Mouse (Mus musculus) heart, adult 11 months (tissue): ENCODE measurements at regions not wholly inside any gene's neighbourhood (a gene's known extent, or its start where the extent isn't known, plus 50 kb on each side); places are given as distances from the start of the nearest gene placed in this dataset.

ENCODE experiments used
- DNase-seq: peaks from one replicate; pipeline ENCODE4 v3.0.0; 2022

GRCm38 (mm10) chr7:94798101-94798500 lies 1372.9 kb upstream of the Tenm4 start:
- no peak for DNase-seq

GRCm38 (mm10) chr7:94841197-94841596 lies 1329.8 kb upstream of the Tenm4 start:
- no peak for DNase-seq

DNA sequence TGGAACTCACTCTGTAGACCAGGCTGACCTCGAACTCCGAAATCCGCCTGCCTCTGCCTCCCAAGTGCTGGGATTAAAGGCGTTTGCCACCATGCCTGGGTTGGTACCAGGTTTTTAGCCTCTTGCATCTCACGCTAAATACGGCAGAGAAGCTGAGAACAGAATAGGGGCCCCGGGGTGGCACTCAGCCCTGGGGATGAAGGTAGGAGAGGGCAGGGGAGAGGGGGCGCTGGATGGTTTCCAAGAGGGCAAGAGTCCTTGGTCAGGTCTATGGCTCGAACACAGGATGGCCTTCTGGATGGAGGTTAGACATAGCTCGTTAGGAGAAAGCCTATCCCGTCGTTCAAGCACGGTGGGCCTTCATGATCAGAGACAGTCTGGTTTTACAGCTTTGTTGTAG lies 1319.7 kb upstream of the Tenm4 start:
- no peak for DNase-seq

GRCm38 (mm10) chr7:94856636-94857035 lies 1314.4 kb upstream of the Tenm4 start:
- no peak for DNase-seq

GRCm38 (mm10) chr7:94890711-94891430 lies 1280.2 kb upstream of the Tenm4 start:
- DNase-seq: peak; percentile 74

DNA sequence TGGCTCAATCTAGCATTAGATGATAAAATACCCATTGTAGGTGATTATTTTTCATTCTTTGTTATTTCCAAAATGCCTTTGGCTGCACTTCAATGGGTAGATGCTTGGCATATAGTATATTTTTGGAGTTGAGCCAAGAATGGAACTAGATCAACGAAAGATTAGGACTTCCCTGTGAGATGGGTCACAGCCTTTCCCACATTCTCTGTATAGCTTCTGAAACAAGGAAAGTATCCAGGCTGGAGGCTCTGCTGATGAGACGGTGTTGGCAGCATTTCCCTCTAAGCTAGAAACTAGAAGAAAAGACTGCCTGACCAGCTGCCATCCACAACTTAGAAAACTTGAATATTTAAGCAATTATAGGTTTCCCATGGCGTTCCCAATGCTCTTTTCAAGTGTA lies 1273.0 kb upstream of the Tenm4 start:
- DNase-seq: no peak

DNA sequence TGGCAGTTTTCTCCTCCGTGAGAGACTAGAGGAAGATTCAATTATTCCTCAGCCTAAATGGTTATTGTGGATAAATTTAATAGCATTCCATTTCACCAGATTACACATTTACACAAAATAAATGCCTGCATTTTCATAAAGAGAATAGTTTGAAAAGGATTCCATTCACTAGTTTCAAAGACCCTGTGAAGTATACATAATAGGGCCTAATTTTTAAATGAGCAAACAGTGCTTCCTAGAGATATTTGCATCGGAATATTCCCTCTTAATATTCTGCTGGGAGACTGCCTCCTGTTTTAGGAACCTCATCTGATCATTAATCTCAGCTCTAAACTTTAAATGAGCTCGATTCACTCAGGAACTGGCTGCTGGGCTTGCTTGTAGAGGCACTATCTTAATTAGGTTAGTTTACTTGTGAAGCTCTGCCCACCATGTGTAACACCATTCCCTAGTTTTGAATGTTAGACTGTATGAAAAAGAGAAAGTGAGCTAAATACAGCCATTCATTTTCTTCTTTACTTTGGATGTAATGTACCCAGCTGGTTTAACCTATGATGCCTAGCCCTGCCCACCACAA lies 1244.4 kb upstream of the Tenm4 start:
- no peak for DNase-seq

DNA sequence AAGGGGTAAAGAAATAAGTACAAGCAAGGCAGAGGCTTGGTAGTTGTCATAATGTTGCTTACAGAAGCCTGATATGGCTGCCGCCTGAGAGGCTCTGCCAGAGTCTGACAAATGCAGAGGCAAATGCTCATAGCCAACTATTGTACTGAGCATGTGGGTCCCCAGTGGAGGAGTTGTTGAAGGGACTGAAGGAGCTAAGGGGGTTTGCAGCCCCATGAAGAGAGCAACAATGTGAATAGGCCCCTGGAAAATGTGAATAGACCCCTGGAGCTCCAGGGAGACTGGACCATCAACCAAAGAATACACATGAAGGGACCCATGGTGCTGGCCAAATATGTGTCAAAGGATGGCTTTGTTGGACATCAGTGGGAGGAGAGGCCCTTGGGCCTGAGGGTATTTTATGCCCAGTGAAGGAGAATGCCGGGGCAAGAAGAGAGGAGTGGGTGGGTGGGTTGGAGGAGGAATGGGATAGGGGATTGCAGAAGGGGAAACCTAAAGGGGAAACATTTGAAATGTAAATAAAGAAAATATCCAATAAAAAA lies 1207.2 kb upstream of the Tenm4 start:
- DNase-seq: no peak

DNA sequence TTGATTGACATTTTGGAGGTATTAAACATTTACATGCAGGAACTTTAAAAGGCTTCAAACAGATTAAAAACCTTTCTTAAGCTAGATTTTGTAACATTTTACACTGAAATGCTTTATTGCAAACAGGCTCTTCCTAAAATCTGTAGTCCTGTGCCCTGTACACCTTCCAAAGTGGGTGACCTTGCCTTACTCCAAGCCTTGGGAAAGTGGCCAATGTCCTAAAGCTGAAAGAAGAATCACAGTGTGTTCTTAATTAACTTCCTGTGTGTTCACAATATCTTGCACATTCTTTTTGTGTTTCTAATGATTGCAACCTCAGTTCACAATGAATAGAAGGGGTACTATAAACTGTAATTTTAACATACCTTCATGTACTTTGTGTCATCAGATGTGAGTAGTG lies 1203.4 kb upstream of the Tenm4 start:
- no peak for DNase-seq

GRCm38 (mm10) chr7:94975037-94975775 lies 1195.8 kb upstream of the Tenm4 start:
- no peak for DNase-seq

DNA sequence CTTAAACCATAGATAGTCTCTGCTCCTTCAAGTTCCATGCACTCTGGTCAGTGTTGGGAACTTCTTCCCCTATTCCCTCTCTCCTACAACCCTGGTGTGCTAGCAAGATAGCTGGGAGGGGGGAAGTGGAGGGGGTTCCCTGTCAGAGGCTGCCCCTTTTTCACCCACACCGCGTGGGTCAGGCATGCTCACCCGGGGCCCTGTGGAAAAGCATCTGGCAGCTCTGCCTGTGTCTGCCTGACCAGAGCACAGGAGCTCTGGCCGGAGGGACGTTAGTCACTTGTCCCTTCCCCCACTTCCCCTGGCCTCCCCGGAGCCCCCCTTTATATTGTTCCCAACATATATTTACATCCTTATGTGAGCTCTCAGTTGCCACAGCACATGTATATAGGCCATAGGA lies 1174.8 kb upstream of the Tenm4 start:
- DNase-seq: no peak

- no peak for DNase-seq
These were observed 1166.9 kb upstream of the Tenm4 start for GRCm38 (mm10) chr7:95004161-95004560.

DNA sequence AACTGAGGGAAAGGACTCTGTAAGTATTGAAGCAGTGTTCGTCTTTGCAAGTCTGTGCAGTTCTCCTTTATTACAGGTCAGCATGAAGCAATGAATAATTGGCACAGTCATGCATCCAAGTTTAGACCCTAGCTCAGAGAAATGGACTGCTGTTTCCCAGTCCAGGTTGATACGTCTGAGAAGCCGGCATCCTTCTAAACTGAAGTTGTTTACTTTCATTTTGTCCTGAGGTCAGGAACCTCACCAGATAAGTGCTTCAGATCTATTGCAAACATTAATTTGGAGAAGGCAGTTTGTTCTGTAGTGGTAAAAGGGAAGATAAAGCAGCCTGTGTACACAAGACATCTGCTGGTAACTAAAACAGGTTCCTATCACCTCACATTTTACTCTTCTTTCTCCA lies 1165.6 kb upstream of the Tenm4 start:
- no peak for DNase-seq

- DNase-seq: no peak
These were observed 1162.1 kb upstream of the Tenm4 start for GRCm38 (mm10) chr7:95008896-95009430.

- no peak for DNase-seq
These were observed 1150.8 kb upstream of the Tenm4 start for GRCm38 (mm10) chr7:95020285-95020684.

DNA sequence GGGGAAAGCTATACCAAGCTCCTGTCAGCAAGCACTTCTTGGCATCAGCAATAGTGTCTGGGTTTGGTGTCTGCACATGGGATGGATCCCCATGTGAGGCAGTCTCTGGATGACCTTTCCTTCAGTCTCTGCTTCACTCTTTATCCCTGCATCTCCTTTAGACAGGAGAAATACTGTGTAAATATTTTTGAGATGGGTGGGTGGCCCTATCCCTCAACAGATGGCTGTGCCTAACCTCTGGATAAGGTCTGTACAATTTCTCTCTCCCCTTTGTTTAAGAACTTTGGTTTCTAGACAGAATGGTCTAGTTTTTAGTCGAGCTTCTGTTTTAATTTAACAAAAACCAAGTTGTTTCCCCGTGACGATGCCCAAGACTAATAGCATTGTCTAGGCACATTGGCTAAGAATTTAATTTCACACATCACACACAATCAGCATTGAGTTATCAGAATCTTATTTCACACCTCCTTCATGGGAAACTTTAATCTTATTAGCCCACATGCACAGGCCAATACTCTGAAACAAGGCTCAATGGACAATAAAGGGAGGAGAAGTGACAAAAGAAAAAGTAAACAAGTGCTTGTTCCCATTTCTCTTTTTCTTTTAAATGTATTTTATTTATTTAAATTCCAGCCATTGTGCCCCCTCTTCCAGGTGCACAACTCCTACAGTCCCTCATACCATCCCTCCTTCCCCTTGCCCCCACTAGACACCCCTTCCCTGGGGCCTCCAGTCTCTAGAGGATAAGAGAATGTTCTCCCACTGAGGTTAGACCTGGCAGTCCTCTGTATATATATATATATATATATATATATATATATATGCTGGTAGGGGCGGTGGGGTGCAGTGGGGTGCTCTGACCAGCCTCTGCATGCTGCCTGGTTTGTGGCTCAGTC lies 1142.9 kb upstream of the Tenm4 start:
- DNase-seq: no peak
